Mouse (Mus musculus) CD4-positive helper T cell, adult 2 months (primary cell): Measurements from ENCODE around the gene Zkscan17.
A peak's percentile ranks its signal among the peaks of the same experiment; 100 is the strongest.
"Not testable (repeated sequence)": the region's sequence is repeated elsewhere in the genome, so short reads cannot be mapped to it uniquely, and the experiment has no call there.

Experiments
- DNase-seq: peaks from one replicate; pipeline ENCODE4 v3.0.0-alpha.2; 2012; ENCODE audit warnings: low read depth, missing footprints, low spot score

Gene Zkscan17

DNA sequence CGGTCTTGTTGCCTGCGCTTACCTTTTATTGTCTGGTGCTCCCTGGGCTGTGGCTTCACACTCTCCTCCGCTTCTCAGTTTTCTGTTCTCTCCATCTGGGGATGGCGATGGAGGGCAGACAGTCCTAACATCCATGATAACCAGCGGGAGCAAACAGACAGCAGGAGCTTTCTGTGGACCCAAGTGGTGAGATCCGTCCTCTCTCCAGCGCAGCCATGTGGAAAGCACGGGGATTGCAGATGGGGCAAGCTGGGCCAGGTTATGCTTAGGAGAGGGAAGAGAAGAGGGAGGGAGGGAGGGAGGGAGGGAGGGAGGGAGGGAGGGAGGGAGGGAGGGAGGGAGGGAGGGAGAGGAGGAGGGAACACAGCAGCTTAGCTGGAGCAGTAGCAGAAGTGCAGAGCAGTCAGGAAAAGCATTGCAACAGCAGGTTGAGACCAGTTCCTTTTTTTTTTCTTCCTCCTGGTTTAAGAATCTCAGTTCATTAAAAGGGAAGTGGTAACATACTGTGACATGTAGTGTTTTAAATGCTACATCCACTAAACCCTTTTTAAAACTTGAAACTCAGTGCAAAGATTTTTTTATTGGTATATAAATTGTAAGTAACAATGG lies at the start of gene Zkscan17:
Gene Zkscan17 (minus strand): TSS at position 280 of the 609 bp plus-strand sequence.
- no peak for DNase-seq

DNA sequence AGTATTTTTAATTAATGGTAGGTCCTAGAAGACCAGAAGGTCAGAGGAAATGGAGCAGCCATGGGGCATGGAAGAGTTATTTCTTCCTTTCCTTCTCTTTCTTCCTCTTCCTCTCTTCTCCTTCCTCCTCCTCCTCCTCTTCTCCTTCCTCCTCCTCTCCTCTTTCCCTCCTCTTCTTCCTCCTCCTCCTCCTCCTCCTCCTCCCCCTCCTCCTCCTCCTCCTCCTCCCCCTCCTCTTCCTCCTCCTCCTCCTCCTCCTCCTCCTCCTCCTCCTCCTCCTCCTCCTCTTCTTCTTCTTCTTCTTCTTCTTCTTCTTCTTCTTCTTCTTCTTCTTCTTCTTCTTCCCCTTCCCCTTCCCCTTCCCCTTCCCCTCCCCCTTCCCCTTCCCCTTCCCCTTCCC lies 49.6 kb upstream of the Zkscan17 start, which contains the start of gene Olfr222:
Gene Olfr222 (minus strand): TSS at position 101 of the 400 bp plus-strand sequence.
- not testable (repeated sequence) for DNase-seq

DNA sequence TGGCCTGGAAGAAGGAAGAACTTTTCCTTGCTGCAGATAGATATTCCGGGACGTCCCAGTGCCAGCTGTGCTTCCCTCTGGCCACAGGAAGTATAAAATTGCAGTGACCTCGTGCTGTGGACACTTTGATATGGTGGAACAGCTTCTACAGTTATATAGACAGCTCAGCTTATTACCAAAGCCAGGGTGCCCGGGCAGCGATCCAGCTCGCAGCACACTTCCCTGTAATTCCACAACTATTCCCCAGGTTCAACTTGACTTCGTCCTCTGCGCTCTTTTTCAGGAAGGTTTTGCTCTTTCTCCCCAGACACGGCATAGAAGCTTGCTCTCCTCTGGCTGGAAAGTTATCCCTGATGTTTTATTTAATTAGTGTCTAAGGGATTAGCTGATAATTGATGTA lies 49.2 kb upstream of the Zkscan17 start:
- DNase-seq, result no peak

GRCm38 (mm10) chr11:59569306-59569705 lies 42.8 kb upstream of the Zkscan17 start:
- DNase-seq, result no peak

- DNase-seq, result no peak
Observed at GRCm38 (mm10) chr11:59562837-59563236, 36.3 kb upstream of the Zkscan17 start.

- no peak for DNase-seq
Observed at GRCm38 (mm10) chr11:59562336-59562735, 35.8 kb upstream of the Zkscan17 start.

DNA sequence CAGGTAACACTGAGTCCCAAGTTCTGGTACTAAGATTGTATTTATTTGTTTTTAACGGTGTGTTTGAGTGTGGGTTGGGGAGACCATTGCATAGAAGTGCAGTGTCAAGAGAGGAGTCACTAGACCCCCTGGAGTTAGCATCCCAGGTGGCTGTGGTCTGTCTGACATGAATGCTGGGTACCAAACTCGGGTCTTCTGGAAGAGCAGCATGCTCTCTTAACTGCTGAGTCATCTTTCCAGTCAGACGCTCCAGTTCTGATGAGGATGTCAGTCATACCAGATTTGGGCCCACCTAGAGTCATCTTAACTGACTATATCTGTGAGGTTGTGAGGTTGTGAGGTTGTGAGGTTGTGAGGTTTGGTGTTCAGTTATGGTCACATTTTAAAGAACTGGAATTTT lies 34.4 kb upstream of the Zkscan17 start:
- DNase-seq, result no peak

- no peak for DNase-seq
Observed at GRCm38 (mm10) chr11:59554535-59554934, 28.0 kb upstream of the Zkscan17 start.

DNA sequence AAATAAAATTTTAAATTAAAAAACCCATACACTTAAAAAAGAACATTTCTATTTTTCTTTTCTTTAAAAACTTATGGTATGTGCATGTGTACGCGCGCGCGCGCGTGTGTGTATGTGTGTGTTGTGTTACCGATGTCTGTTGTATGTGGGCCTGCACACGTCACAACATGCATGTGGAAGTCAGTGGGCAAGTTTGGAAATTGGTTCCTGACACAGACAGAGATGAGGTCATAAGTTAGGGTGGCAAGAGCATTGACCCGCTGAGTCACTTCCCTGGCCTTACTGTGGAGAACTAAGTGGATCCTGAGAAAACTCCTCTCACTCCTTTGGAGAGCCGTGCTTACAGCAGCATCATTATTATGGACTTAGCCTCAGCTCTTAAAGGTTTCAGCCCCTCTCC lies 27.6 kb upstream of the Zkscan17 start:
- DNase-seq, result no peak

DNA sequence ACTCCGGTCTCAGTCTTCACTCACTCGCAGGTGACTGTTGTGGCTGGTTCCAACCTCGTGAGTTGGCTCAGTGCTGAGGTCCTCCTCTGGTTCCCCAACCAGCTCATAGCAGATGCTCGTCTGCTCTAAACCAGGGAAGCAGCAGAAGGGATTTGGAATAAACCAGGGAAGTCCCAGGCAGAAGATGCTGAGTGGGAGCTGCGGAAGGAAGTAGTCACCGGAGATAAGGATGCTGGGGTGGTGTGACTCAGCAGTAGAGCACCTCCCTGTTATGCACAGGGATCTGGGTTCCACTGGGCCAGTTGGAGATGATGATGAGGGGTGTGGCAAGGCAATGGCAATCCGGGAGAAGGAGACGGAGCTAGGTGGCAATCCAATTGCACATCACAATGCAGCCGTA lies 17.5 kb upstream of the Zkscan17 start:
- no peak for DNase-seq

DNA sequence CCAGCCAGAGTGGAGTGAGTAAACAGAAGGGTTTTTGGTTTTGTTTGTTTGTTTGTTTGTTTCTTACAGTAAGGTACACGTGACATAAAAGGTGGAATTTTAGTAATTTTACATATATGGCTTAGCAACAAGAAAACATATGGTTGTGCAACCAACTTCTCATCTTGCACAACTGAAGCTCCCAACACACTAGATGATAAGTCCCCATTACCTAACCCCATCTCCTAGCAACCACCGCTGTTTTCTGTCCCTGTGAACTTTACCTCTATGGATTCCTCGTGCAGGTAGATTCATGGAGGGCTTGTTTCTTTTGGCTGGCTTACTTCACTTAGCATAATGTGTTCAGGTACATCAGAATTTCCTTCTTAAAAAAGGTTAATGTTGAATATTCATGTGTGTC lies 16.8 kb upstream of the Zkscan17 start:
- no peak for DNase-seq

DNA sequence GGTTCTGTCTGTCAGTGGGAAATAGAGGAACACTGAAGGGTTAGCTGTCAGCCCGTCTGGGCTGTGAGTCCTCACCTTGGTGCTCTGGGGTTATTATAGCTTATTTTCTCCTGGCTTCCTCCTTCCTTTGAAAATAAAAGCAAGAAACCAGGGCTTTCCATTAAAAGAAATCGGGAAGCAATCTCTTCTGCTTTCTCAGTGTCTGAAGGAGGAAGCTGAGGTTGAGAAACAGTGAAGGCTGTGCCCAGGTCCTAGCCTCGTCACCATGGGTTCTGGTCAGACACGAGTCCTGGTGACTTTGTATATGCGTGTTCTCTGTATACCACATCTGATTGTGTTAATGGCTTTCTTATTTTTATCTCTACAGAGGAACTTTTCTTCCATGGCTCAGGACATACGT lies 15.9 kb upstream of the Zkscan17 start:
- DNase-seq, result no peak

DNA sequence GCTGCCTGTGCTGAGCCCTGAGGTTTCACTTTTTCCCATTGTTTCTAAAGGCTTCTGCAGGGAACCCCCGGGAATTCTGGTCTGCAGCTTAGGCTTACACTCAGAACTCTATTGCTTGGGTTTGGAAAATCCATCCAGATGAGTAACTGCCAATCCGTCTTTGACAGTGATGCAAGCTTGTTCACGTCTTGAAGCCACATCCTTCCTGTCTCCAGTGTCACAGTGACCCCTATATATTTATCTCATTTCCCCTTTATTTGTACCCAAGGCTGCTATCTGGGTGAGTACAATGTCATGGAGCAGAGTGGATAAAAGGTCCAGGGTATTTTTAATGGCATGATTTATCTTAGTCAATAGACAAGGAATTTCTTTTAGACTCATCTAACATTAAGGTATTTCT lies 14.8 kb upstream of the Zkscan17 start, which contains the start of gene Nlrp3:
Gene Nlrp3 (plus strand): TSS at position 245 of the 400 bp plus-strand sequence.
- DNase-seq, result no peak

DNA sequence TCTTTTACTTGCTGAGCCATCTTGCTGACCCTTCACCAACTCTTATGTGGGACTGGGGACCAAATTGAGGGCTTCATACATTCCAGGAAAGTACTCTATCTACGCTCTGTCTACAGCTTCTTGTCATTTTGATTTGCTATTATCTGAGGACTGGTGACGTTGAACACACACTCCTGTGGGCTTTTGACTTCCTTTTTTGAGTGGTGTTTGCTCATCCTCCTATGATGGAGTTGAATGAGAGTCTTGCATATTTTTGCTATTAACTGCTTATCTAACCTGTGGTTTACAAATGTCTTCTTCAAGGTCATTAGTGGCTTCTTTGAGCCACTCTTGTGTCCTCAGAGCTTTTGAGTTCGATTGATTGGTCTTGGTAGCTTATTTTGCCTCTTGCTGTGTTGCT lies 13.6 kb upstream of the Zkscan17 start:
- DNase-seq, result no peak

DNA sequence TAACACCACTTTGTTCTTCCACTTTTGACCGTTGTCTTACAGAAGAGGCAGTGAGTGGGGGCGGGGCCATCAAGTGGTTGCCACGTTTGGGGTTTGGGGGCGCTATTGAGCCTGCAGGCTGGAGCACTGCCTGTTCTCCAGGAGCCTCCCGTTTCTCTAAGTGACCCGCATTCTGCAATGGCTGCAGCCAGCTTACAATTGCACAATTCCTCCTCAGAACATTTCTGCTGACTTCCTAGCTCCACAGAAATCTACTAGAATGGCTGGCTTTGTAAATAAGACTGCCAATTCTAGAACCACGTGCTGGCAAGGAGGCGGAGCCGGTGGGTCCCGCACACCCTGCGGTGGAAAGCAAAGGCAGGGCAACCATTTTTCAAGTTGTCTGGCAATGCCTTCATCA lies 11.8 kb upstream of the Zkscan17 start:
- no peak for DNase-seq

DNA sequence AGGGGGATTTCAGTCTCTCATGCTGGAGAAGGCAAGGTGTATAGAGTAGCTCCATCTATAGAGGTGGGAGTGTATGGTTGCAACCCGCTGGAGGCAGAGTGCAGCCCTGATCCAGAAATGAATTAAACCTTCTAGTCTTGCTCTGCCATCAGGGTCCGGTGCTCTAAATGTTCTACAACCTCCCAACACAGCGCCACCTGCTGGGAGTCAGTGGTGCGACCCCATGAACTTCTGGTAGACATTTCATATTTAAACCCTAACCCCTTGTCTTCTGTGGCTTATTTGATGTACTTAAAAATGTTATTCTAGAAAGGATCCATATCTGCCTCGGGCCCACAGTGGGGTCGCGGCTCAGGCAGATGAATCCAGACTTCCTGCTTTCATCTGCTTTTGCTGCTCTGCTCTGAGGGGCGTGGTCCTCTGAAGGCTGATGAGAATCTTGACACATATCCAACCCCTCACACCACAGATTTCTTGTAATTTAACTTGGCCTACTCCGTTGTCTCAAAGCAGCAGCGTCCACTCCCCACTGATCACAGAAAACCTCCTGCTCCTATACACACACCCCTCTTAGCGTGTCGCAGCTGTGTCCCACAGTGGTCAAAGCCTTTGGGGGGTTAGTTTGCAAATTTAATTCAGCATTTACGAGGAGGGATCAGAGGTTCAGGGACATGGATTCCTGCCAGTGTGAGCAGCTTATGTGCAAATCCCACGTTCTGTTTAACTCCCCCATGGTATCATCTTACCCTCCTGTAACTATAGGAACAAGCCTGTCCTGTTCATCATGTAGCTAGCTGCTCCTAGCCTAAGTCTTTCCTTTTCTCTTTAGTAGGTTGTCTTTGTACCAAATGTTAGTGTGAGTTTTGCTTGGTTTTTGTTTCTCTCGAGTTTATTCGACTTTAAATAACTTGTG lies 10.9 kb upstream of the Zkscan17 start:
- DNase-seq, result no peak

DNA sequence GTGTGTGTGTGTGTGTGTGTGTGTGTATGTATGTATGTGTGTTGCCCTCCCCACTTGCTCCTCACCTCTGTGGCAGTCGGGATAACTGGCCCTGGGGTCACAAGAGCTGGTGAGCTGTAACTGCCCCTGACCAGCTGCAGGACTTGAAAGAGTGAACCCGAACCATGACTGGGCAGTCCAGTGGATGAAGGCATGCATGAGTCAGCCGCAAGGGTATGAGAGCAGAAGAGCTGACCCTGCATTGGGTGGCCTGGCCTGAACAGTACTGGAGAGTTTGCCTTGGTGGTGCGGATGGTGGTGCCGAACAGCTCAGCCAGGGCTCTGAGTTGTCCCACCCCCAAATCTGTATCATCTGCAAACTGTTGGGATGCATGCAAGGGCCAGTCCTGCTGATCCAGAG lies 5.0 kb upstream of the Zkscan17 start:
- DNase-seq, result no peak

GRCm38 (mm10) chr11:59530870-59531535 lies 4.5 kb upstream of the Zkscan17 start:
- DNase-seq, result no peak

DNA sequence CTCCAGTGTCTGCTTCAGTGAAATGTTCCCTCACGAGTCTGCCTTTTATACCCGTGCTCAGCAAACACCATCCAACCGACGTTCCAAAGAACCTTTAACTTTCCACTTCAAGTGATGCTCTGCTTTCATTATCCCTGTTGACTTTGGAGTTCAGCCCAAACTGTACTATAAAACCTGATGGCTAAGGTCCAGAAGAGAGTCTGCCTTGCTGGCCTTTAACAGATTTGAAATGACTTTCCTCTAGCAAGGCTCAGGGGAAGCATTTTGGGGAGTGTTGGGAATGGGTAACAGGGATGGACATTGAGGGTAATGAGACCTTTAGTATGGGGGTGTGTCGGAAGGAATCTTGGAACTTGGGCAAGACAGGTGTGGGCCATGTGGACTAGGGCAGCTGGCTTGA lies 3.7 kb upstream of the Zkscan17 start:
- no peak for DNase-seq

DNA sequence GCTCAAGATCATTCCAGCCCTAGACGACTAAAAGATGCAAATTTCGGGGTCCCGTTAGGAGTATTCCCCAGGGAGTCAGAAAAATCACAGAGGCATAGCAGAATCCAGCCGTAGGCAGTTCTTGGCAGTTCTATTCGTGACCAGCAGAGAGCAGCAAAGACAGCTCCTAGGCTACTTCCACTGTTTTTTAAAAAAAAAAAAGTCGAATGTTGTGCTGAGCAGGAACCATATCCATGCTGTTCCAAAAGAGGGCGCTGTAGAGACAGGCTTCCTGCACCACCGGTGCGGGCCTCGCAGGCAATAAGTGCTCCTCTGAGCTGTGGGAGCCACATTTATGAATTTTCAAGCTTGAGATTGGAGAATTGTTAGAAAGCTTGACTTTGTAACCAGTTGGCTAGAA lies 1.3 kb downstream of the Zkscan17 start:
- peak; percentile 76 for DNase-seq

DNA sequence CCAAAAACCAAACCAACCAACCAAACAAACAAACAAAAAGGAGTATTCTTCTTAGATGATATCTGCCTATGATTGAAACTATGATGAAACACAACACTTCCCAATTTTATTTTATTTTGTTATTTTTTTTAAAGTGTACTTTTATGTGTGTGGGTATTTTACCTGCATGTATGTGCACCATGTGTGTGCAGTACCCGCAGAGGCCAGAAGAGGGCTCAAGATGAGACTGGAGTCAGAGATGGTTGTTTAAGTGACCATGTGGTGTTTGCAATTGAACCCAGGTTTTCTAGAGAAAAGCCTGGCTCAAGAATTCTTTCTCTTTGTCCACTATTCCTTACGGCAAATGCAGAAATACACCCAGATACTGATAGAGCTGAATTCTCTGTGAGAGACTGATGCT lies 2.4 kb downstream of the Zkscan17 start:
- no peak for DNase-seq

DNA sequence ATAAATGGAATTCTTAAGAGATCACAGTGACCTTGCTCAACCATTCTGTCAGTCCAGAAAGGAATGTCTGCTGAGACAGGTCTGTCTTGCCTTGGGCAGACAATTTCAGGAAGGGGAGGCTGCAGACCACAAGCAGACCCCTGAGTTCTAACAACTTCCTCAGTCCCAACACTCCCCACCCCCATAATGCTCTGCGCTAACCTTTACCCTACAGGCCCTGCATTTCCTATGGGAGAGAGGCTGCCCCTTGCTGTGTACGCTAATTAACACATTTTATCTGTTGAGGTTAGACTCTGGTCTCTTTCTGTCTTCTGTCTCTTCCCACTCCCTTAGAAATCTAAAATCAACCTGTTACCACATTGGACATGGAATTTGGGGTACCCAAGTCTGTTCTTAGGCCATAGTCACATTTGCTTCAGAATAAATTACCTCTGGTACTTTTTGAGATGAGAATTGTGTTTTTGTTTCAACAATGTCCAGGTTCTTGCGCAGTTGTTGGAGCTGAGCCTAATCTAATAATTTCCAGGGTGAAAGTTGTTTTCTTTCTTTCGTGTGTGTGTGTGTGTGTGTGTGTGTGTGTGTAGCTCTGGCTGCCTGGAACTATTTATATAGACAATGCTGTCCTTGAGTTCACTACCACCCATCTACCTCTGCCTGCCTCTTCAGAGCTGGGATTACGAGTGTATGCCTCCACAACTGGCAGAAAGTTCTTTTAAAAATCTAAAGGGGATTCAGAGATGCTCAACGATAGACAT lies 6.6 kb downstream of the Zkscan17 start:
- DNase-seq, result no peak
